Mouse (Mus musculus) erythroblast, adult 5-6 weeks (primary cell): ENCODE results near the gene Phf7. TPM values are rescaled to one million over a fixed set of nuclear protein-coding genes. Genes with fewer than 3 reads are reported as not detected.
A peak's percentile ranks its signal among the peaks of the same experiment; 100 is the strongest.

Experiments used
- ATAC-seq: replicated peaks from 2 replicates; pipeline ENCODE4 v1.8.0; 2016; ENCODE audit warnings: moderate number of reproducible peaks, mild to moderate bottlenecking, moderate TSS enrichment, inconsistent platforms; ENCODE audit not compliant: poor library complexity, low FRiP score, severe bottlenecking
- total RNA-seq, 2 experiments: library from RNA; stranded (forward) in 1 of 2; stranded (reverse) in 1 of 2; fragments of 150-400 nt in 1 of 2; fragments of 200-764, 138-1000 nt in 1 of 2; gene quantifications; 2 replicates each; pipeline versions ENCODE4 v1.2.3 to v1.2.4; 2015 to 2017; ENCODE audit warnings: low replicate concordance in 2 of 2

The Phf7 gene
- total RNA-seq, 2 experiments from 2014 or later: 4.8 TPM

- no peak for ATAC-seq
Measured at GRCm38 (mm10) chr14:31204844-31205243, 46.3 kb downstream of the Phf7 start.

GRCm38 (mm10) chr14:31200038-31200437, 51.1 kb downstream of the Phf7 start:
- no peak for ATAC-seq

- no peak for ATAC-seq
Measured at GRCm38 (mm10) chr14:31199599-31199998, 51.5 kb downstream of the Phf7 start.

GRCm38 (mm10) chr14:31197547-31198516, 53.3 kb downstream of the Phf7 start:
- ATAC-seq: 0 out of 2 replicates have a peak, but pooled peaks have one; percentile 43

- peak; percentile 66 for ATAC-seq
Measured at GRCm38 (mm10) chr14:31195968-31196367, 55.1 kb downstream of the Phf7 start.

GRCm38 (mm10) chr14:31195521-31195920, 55.6 kb downstream of the Phf7 start:
- ATAC-seq: no peak

- ATAC-seq: 0 out of 2 replicates have a peak, but pooled peaks have one; percentile 17
Measured at GRCm38 (mm10) chr14:31194891-31195513, 56.1 kb downstream of the Phf7 start.

GRCm38 (mm10) chr14:31194441-31194840, 56.7 kb downstream of the Phf7 start:
- no peak for ATAC-seq

GRCm38 (mm10) chr14:31193791-31194190, 57.3 kb downstream of the Phf7 start:
- ATAC-seq: no peak

- no peak for ATAC-seq
Measured at GRCm38 (mm10) chr14:31191936-31192335, 59.2 kb downstream of the Phf7 start.

- no peak for ATAC-seq
Measured at GRCm38 (mm10) chr14:31189348-31189747, 61.8 kb downstream of the Phf7 start.

- no peak for ATAC-seq
Measured at GRCm38 (mm10) chr14:31188771-31189181, 62.3 kb downstream of the Phf7 start.

Other genes starting within 250 kb of the Phf7 start
- 6.9 and 18.6 TPM in 2 replicates for gene Glt8d1, start 249.9 kb downstream of the Phf7 start, total RNA-seq (2015; ENCODE audit: low replicate concordance)
- 5.8 and 6.3 TPM in 2 replicates for gene Glt8d1, start 249.9 kb downstream of the Phf7 start, total RNA-seq (2017; ENCODE audit: low replicate concordance)
- gene Spcs1, start 249.6 kb downstream of the Phf7 start, total RNA-seq (2015; ENCODE audit: low replicate concordance): 64.6 and 77.6 TPM in 2 replicates
- 28.6 and 29.4 TPM in 2 replicates for gene Spcs1, start 249.6 kb downstream of the Phf7 start, total RNA-seq (2017; ENCODE audit: low replicate concordance)
- 69.4 and 75.4 TPM in 2 replicates for gene Pbrm1, start 232.2 kb downstream of the Phf7 start, total RNA-seq (2015; ENCODE audit: low replicate concordance)
- 84.8 and 100 TPM in 2 replicates for gene Pbrm1, start 232.2 kb downstream of the Phf7 start, total RNA-seq (2017; ENCODE audit: low replicate concordance)
- gene Gnl3, start 232.2 kb downstream of the Phf7 start, total RNA-seq (2015; ENCODE audit: low replicate concordance): 55.4 and 66.3 TPM in 2 replicates
- gene Gnl3, start 232.2 kb downstream of the Phf7 start, total RNA-seq (2017; ENCODE audit: low replicate concordance): 42.4 and 45.2 TPM in 2 replicates
- 22.8 and 30.9 TPM in 2 replicates for gene Smim4, start 122.4 kb downstream of the Phf7 start, total RNA-seq (2015; ENCODE audit: low replicate concordance)
- gene Smim4, start 122.4 kb downstream of the Phf7 start, total RNA-seq (2017; ENCODE audit: low replicate concordance): 14.7 and 16.2 TPM in 2 replicates
- gene Nt5dc2, start 120.3 kb downstream of the Phf7 start, total RNA-seq (2015; ENCODE audit: low replicate concordance): 12.3 and 18.4 TPM in 2 replicates
- gene Nt5dc2, start 120.3 kb downstream of the Phf7 start, total RNA-seq (2017; ENCODE audit: low replicate concordance): 5.0 and 30.4 TPM in 2 replicates
- gene Stab1, start 82.7 kb downstream of the Phf7 start, total RNA-seq (2015; ENCODE audit: low replicate concordance): not detected in 2 replicates
- gene Stab1, start 82.7 kb downstream of the Phf7 start, total RNA-seq (2017; ENCODE audit: low replicate concordance): 0.70 TPM in 1 of 2 replicates, not detected in the other
- gene Tnnc1, start 43.0 kb downstream of the Phf7 start, total RNA-seq (2015; ENCODE audit: low replicate concordance): not detected in 2 replicates
- gene Tnnc1, start 43.0 kb downstream of the Phf7 start, total RNA-seq (2017; ENCODE audit: low replicate concordance): not detected in 2 replicates
- 30.2 and 34.1 TPM in 2 replicates for gene Nisch, start 34.4 kb downstream of the Phf7 start, total RNA-seq (2015; ENCODE audit: low replicate concordance)
- gene Nisch, start 34.4 kb downstream of the Phf7 start, total RNA-seq (2017; ENCODE audit: low replicate concordance): 19.5 and 21.8 TPM in 2 replicates
- gene Sema3g, start 33.5 kb downstream of the Phf7 start, total RNA-seq (2015; ENCODE audit: low replicate concordance): not detected in 2 replicates
- gene Sema3g, start 33.5 kb downstream of the Phf7 start, total RNA-seq (2017; ENCODE audit: low replicate concordance): not detected in 2 replicates
- 4.0 and 11.1 TPM in 2 replicates for gene Bap1, start 133 bp upstream of the Phf7 start, total RNA-seq (2015; ENCODE audit: low replicate concordance)
- gene Bap1, start 133 bp upstream of the Phf7 start, total RNA-seq (2017; ENCODE audit: low replicate concordance): 22.9 and 32.1 TPM in 2 replicates
- gene Dnah1, start 72.6 kb upstream of the Phf7 start, total RNA-seq (2015; ENCODE audit: low replicate concordance): not detected in 2 replicates
- under 0.01 TPM in 1 of 2 replicates, not detected in the other for gene Dnah1, start 72.6 kb upstream of the Phf7 start, total RNA-seq (2017; ENCODE audit: low replicate concordance)
- gene Capn7, start 85.3 kb upstream of the Phf7 start, total RNA-seq (2015; ENCODE audit: low replicate concordance): 10.0 and 17.3 TPM in 2 replicates
- 13.0 and 17.7 TPM in 2 replicates for gene Capn7, start 85.3 kb upstream of the Phf7 start, total RNA-seq (2017; ENCODE audit: low replicate concordance)
- gene Sh3bp5, start 184.8 kb upstream of the Phf7 start, total RNA-seq (2015; ENCODE audit: low replicate concordance): 8.5 and 15.3 TPM in 2 replicates
- gene Sh3bp5, start 184.8 kb upstream of the Phf7 start, total RNA-seq (2017; ENCODE audit: low replicate concordance): 8.1 and 11.1 TPM in 2 replicates
- gene Eaf1, start 243.1 kb upstream of the Phf7 start, total RNA-seq (2015; ENCODE audit: low replicate concordance): 10.4 and 13.0 TPM in 2 replicates
- 8.2 and 12.0 TPM in 2 replicates for gene Eaf1, start 243.1 kb upstream of the Phf7 start, total RNA-seq (2017; ENCODE audit: low replicate concordance)
- 10.2 and 13.8 TPM in 2 replicates for gene Mettl6, start 243.7 kb upstream of the Phf7 start, total RNA-seq (2015; ENCODE audit: low replicate concordance)
- gene Mettl6, start 243.7 kb upstream of the Phf7 start, total RNA-seq (2017; ENCODE audit: low replicate concordance): 24.1 and 33.0 TPM in 2 replicates